Mouse (Mus musculus) hindbrain, embryonic 16.5 days (tissue): ENCODE data around the gene R3hcc1l. TPM values are rescaled to one million over a fixed set of nuclear protein-coding genes. Genes with fewer than 3 reads are reported as not detected.

ENCODE experiments used
- ATAC-seq: fragments of 200-750 bp; cut with Nextera tagmentation; 2 replicates; pipeline ENCODE4 v1.8.0; 2017; ENCODE audit warnings: moderate TSS enrichment, moderate library complexity
- H3K27ac ChIP-seq: fragments of 300-500 bp; sonication (generic); 2 replicates; pipeline ENCODE4 v1.5.1; 2014; ENCODE audit warnings: low read depth, mild to moderate bottlenecking, control low read depth, low read length, moderate library complexity
- H3K27me3 ChIP-seq: fragments of 300-500 bp; sonication (generic); replicated peaks from 2 replicates; pipeline ENCODE4 v1.6.1; 2014; ENCODE audit warnings: low read length; ENCODE audit not compliant: control insufficient read depth, insufficient read depth
- H3K36me3 ChIP-seq: fragments of 300-500 bp; sonication (generic); 2 replicates; pipeline ENCODE4 v1.6.1; 2014; ENCODE audit warnings: mild to moderate bottlenecking, low read length, moderate library complexity, mixed read lengths; ENCODE audit not compliant: control insufficient read depth, insufficient read depth
- H3K4me1 ChIP-seq: fragments of 300-500 bp; sonication (generic); 2 replicates; pipeline ENCODE4 v1.6.1; 2014; ENCODE audit warnings: low read depth, low read length; ENCODE audit not compliant: control insufficient read depth, insufficient read depth
- H3K4me2 ChIP-seq: fragments of 300-500 bp; sonication (generic); 2 replicates; pipeline ENCODE4 v1.6.1; 2014; ENCODE audit warnings: mild to moderate bottlenecking, low read length, control low read depth, moderate library complexity
- H3K4me3 ChIP-seq: fragments of 300-500 bp; sonication (generic); 2 replicates; pipeline ENCODE4 v1.5.1; 2014; ENCODE audit warnings: mild to moderate bottlenecking, low read length, control low read depth, moderate library complexity
- H3K9ac ChIP-seq: fragments of 300-500 bp; sonication (generic); 2 replicates; pipeline ENCODE4 v1.6.1; 2014; ENCODE audit warnings: low read depth, mild to moderate bottlenecking, control low read depth, low read length, moderate library complexity
- H3K9me3 ChIP-seq: fragments of 300-500 bp; sonication (generic); 2 replicates; pipeline ENCODE4 v1.6.1; 2014; ENCODE audit warnings: mild to moderate bottlenecking, low read length, moderate library complexity; ENCODE audit not compliant: control insufficient read depth
- WGBS: fragments of 180-500 bp; shearing (Covaris S2); extraction: QIAGEN DNeasy Blood & Tissue Kit; methylation state at CpG from one replicate; pipeline ENCODE4 v1.1.7; 2014; 5-methylcytosine and 5-hydroxymethylcytosine counted together
- polyA plus RNA-seq: library from polyadenylated mRNA; unstranded; fragments of >200 nt; fragmentation: Nextera tagmentation; extraction: Ambion mirVana; gene quantifications from 2 replicates; pipeline ENCODE4 v1.2.1, GENCODE M21; 2015

R3hcc1l gene
- polyA plus RNA-seq, 1 experiment from 2014 or later = 11.4 TPM

DNA sequence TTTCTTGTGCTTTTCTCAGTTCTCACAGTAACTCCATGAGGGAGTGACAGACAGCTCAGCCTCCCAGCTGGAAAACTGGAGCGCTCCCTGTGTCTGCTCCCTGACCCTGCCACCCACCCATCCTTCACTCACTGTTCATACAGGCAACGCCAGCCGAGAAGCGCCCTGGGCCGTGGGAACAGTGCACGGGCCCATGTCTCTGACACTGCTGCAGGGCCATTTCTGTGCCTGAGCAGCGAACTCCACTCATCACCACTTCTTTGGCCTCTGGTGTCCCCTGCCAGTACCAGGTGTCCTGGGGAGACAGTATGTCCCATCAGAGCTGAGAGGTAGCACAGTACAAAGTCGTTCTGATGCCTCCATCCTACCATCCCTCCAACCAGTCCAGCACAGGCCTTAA lies 83.5 kb downstream of the R3hcc1l start:
- no peak overlapping the region for H3K9ac ChIP-seq
- no peaks in the 10 kb centered on the region for H3K9me3 ChIP-seq
- H3K36me3 ChIP-seq = no peaks in the 10 kb centered on the region
- H3K27me3 ChIP-seq = no peaks in the 10 kb centered on the region
- no peak overlapping the region for H3K4me2 ChIP-seq
- H3K27ac ChIP-seq = no peak overlapping the region
- WGBS = 72% methylated on average over 8 of the region's 8 CpGs
- no peak overlapping the region for H3K4me3 ChIP-seq
- no peak for ATAC-seq
- H3K4me1 ChIP-seq = peaks cover 8% of the 10 kb centered on the region

DNA sequence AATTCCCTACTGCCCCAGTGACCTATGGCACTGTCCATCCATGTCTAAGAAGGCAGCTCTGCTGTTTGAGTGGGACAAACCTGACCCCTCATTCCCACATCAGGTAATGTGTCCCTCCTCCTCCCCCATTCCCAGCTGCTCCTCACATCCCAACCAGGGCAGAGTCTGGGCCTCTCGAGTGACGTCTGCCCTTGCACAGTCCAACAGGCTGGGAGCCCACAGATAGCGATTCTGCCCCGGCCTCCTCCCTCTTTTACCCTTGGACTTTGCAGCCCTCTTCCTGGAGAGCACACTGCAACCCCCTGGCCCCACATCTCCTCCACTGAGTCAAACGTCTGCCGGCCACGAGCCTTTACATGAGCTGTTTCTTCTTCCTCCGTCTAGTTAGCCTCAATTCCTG lies 84.0 kb downstream of the R3hcc1l start:
- WGBS = 91% methylated on average over 8 of the region's 8 CpGs
- Histone ChIP-seq H3K9ac (no peak overlapping the region), H3K27me3 (no peaks in the 10 kb centered on the region), H3K4me3 (no peak overlapping the region), H3K27ac (no peak overlapping the region), H3K9me3 (no peaks in the 10 kb centered on the region), H3K36me3 (no peaks in the 10 kb centered on the region), H3K4me2 (no peak overlapping the region), H3K4me1 (peaks cover 8% of the 10 kb centered on the region)
- no peak for ATAC-seq

DNA sequence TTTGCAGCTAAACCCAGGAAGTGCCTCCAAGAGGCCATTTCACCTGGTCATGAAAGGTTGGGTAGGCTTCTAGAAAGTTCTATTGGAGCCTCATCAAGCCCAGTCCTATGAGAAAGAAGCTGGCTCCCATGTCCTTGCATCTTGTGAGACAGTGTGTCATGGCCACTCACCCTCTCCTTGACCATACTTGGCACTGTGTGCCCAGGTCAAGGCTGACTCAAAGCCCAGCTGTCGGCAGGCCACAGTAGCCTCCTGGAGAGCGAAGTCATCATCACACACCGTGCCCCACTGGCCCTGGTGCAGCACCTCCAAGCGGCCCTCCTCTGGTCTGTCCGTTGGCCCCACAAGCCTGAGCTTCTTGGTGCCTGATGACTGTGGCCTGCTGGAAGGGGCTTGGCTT lies 89.5 kb downstream of the R3hcc1l start:
- no peak overlapping the region for H3K27ac ChIP-seq
- peaks cover 3% of the 10 kb centered on the region; the same call in 1 of the 2 replicates for H3K4me1 ChIP-seq
- H3K4me2 ChIP-seq = no peak overlapping the region
- peaks cover 5% of the 10 kb centered on the region for H3K27me3 ChIP-seq
- no peak overlapping the region for H3K9ac ChIP-seq
- H3K36me3 ChIP-seq = no peaks in the 10 kb centered on the region
- H3K4me3 ChIP-seq = no peak overlapping the region
- no peaks in the 10 kb centered on the region for H3K9me3 ChIP-seq
- no peak for ATAC-seq
- 94% methylated on average over 5 of the region's 5 CpGs for WGBS

DNA sequence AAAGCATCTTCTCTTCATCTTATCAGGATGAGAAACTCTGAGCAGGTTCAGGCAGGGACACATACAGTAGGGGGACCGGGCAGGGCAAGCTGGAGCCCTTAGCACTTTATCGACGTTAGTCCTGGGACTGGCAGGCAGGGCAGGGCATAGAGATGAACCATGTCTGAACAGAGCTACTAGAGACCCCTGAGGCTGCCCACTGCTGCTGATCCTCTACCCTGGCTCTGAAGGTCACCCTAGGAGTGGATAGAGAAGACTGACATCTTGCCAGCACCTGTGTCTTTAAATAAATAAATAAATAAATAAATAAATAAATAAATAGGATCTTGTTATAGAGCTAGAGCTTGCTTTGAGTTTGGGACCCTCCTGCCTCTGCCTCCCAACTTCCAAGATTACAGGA lies 91.2 kb downstream of the R3hcc1l start:
- H3K27me3 ChIP-seq = peaks cover 10% of the 10 kb centered on the region
- H3K36me3 ChIP-seq = no peaks in the 10 kb centered on the region
- WGBS = 100% methylated on average over 3 of the region's 3 CpGs
- H3K4me2 ChIP-seq = no peak overlapping the region
- H3K27ac ChIP-seq = no peak overlapping the region
- peaks cover 3% of the 10 kb centered on the region; the same call in 1 of the 2 replicates for H3K4me1 ChIP-seq
- ATAC-seq = no peak
- no peak overlapping the region for H3K4me3 ChIP-seq
- no peak overlapping the region for H3K9ac ChIP-seq
- no peaks in the 10 kb centered on the region for H3K9me3 ChIP-seq

DNA sequence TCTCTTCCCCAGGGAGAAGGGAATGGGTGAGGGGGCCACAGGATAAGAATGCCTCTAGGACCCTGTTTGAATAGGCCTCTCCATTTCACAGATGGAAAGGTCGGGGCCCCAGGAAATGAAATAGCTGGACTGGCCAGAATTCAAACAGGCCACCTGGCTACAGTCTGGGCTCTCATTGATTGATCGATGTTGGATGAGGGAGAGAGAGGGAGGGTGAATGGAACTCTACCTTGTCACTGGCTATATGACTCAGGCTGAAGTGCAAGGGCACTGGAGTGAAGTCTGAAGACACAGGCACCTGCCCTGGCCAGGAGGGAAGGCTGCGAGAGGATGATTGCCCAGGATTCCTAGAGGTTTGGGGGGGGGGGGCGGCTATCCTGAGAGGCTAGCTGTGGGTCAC lies 93.2 kb downstream of the R3hcc1l start:
- H3K4me1 ChIP-seq = peaks cover 3% of the 10 kb centered on the region; the same call in 1 of the 2 replicates
- no peak overlapping the region for H3K27ac ChIP-seq

DNA sequence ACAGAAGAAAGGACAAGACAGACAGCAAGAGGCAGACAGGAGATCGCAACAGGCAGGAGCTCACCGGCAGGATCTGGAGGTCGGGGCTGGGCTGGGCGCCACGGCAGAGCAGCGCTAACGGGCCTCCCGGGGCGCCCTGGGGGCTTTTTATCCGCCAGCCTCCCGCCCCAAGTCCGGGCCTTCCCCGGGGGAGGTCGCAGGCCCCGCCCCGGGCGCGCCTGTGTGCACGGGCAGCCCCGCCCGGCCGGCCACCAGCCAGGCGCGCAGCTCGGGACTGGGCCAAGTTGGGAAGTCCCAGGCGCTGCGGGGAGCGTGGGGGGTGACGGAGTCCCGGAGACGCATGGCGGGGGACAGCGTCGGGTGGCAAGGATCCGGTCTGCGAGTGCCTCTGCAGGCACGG lies 94.1 kb downstream of the R3hcc1l start, which contains the start of gene Loxl4:
Gene Loxl4, minus strand, starts transcription at position 160 of the 400 bp plus-strand sequence.
- H3K4me3 ChIP-seq = peak within 1 kb of the TSS; percentile 36
- peaks cover 3% of the 10 kb centered on the region; the same call in 1 of the 2 replicates for H3K4me1 ChIP-seq
- H3K9ac ChIP-seq = peak within 1 kb of the TSS; percentile 35; the same call in 1 of the 2 replicates
- no peak for ATAC-seq
- no peak within 1 kb of the TSS for H3K27ac ChIP-seq
- H3K9me3 ChIP-seq = no peaks in the 10 kb centered on the region
- no peaks in the 10 kb centered on the region for H3K36me3 ChIP-seq
- WGBS = under 1% methylated on average over 30 of the region's 37 CpGs
- peaks cover 10% of the 10 kb centered on the region for H3K27me3 ChIP-seq
- peak within 1 kb of the TSS; percentile 61 for H3K4me2 ChIP-seq

More for the DNA sequence above, 93.2 kb downstream of the R3hcc1l start:
- no peak overlapping the region for H3K4me2 ChIP-seq
- no peaks in the 10 kb centered on the region for H3K9me3 ChIP-seq
- H3K9ac ChIP-seq = no peak overlapping the region
- H3K27me3 ChIP-seq = peaks cover 10% of the 10 kb centered on the region
- H3K36me3 ChIP-seq = no peaks in the 10 kb centered on the region
- WGBS = 72% methylated on average over 4 of the region's 4 CpGs
- no peak for ATAC-seq
- no peak overlapping the region for H3K4me3 ChIP-seq

DNA sequence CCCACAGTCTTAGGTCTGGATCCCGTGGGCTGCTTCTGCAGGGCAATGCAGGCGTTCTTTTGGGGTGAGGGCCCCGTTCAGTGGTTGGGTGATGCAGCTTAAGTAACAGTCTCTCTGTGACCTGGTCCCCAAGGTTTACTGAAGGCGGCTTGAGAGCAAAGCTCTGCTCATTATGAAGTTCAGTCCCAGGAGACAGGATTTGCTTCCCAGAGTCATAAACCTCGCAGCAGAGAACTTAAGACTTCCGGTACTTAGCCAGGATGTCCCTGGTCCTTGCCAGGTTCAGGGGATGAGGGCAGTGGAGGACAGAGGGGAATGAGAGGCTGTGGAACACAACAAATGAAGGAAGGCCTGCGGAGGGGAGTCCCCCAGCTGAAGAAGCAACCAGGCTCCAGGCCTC lies 94.6 kb downstream of the R3hcc1l start:
- no peak for ATAC-seq
- Histone ChIP-seq H3K27me3 (peaks cover 10% of the 10 kb centered on the region), H3K36me3 (no peaks in the 10 kb centered on the region), H3K4me1 (peaks cover 3% of the 10 kb centered on the region; the same call in 1 of the 2 replicates), H3K4me3 (peak overlapping the region; percentile 36), H3K9ac (no peak overlapping the region), H3K27ac (no peak overlapping the region), H3K4me2 (peak overlapping the region; percentile 61), H3K9me3 (no peaks in the 10 kb centered on the region)
- 31% methylated on average over 7 of the region's 7 CpGs for WGBS

DNA sequence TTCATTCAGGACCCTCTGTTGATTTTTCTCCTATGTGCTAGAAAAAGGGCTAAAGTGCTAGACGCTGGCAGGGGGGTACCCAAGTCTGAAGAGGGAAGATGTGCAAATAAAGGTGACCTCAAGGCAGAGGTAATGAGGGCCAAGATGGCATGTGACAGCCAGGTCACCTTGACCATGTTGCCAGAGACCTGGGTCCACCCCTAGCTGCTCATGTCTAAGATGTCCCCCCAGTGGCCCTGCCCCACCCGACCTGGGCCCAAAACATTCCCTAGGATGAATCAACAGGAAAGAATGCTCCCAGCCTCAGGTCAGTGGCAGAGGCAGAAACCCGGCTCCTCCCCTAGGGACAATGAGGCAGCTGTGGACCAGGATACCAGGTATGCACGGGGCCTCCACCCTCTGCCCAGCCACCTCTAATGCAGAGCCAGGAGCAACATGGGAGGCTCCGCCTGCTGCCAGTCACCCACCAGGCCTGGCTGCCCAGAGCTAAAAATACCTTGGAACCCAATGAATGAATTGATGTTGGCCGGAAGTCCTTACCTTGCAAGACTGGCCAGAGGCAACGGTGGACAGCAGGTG lies 95.2 kb downstream of the R3hcc1l start:
- no peak for ATAC-seq
- no peak overlapping the region for H3K27ac ChIP-seq
- no peaks in the 10 kb centered on the region for H3K9me3 ChIP-seq
- H3K4me2 ChIP-seq = no peak overlapping the region
- no peaks in the 10 kb centered on the region for H3K36me3 ChIP-seq
- peaks cover 10% of the 10 kb centered on the region for H3K27me3 ChIP-seq
- H3K4me3 ChIP-seq = no peak overlapping the region
- WGBS = 80% methylated on average over 7 of the region's 7 CpGs
- H3K4me1 ChIP-seq = peaks cover 3% of the 10 kb centered on the region; the same call in 1 of the 2 replicates
- no peak overlapping the region for H3K9ac ChIP-seq

DNA sequence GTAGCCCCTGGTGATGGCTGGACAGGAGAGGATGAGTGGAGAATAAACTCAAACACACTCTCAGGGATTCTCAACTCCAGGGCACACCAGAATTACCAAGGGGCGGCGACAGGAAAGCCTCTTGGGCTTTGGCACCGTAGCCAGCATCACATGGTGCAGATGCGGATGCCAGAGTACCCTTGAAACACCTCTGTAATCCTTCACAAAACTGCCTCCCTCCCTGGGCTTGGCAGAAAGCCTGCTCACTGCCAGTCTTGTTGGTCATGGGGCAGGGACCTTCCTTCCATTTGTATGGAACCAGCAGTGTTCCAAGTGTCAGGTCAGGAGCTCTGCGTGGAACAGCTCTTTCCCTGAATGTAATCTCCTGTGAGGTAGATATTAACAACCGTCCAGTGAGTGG lies 109.5 kb downstream of the R3hcc1l start:
- no peak for ATAC-seq
- no peaks in the 10 kb centered on the region; the same call in 1 of the 2 replicates for H3K4me1 ChIP-seq
- no peaks in the 10 kb centered on the region for H3K9me3 ChIP-seq
- H3K9ac ChIP-seq = no peak overlapping the region
- H3K27me3 ChIP-seq = no peaks in the 10 kb centered on the region
- no peaks in the 10 kb centered on the region for H3K36me3 ChIP-seq
- no peak overlapping the region for H3K4me3 ChIP-seq
- WGBS = 79% methylated on average over 6 of the region's 6 CpGs
- H3K27ac ChIP-seq = no peak overlapping the region
- H3K4me2 ChIP-seq = no peak overlapping the region
